Mouse (Mus musculus) midbrain, embryonic 11.5 days (tissue): Measurements from ENCODE around the gene Sox1. TPM values are rescaled to one million over a fixed set of nuclear protein-coding genes. Genes with fewer than 3 reads are reported as not detected.
A peak's percentile ranks its signal among the peaks of the same experiment; 100 is the strongest.

Source experiments
- ATAC-seq: fragments of 200-750 bp; cut with Nextera tagmentation; 2 replicates; pipeline ENCODE4 v1.8.0; 2017; ENCODE audit warnings: moderate TSS enrichment, moderate library complexity; ENCODE audit not compliant: low FRiP score
- DNase-seq: peaks from one replicate; pipeline ENCODE4 v3.0.0; 2015; ENCODE audit warnings: low spot score; ENCODE audit errors: missing footprints
- H3K27ac ChIP-seq: fragments of 300-500 bp; sonication (generic); 2 replicates; pipeline ENCODE4 v1.5.1; 2014; ENCODE audit warnings: low read depth, low read length
- H3K27me3 ChIP-seq: fragments of 300-500 bp; sonication (generic); 2 replicates; pipeline ENCODE4 v1.6.1; 2014; ENCODE audit warnings: mild to moderate bottlenecking, low read length, moderate library complexity, mixed read lengths; ENCODE audit not compliant: control insufficient read depth, insufficient read depth
- H3K36me3 ChIP-seq: fragments of 300-500 bp; sonication (generic); 2 replicates; pipeline ENCODE4 v1.6.1; 2014; ENCODE audit warnings: mild to moderate bottlenecking, low read length, moderate library complexity, mixed read lengths; ENCODE audit not compliant: control insufficient read depth, insufficient read depth
- H3K4me1 ChIP-seq: fragments of 300-500 bp; sonication (generic); 2 replicates; pipeline ENCODE4 v1.6.1; 2014; ENCODE audit warnings: low read length; ENCODE audit not compliant: control insufficient read depth, insufficient read depth
- H3K4me2 ChIP-seq: fragments of 300-500 bp; sonication (generic); 2 replicates; pipeline ENCODE4 v1.6.1; 2014; ENCODE audit warnings: mild to moderate bottlenecking, moderate library complexity
- H3K4me3 ChIP-seq: fragments of 300-500 bp; sonication (generic); 2 replicates; pipeline ENCODE4 v1.5.1; 2014; ENCODE audit warnings: low read depth, low read length
- H3K9ac ChIP-seq: fragments of 300-500 bp; sonication (generic); 2 replicates; pipeline ENCODE4 v1.6.1; 2014; ENCODE audit warnings: low read length
- H3K9me3 ChIP-seq: fragments of 300-500 bp; sonication (generic); 2 replicates; pipeline ENCODE4 v1.6.1; 2016; ENCODE audit warnings: low read length; ENCODE audit not compliant: control insufficient read depth
- WGBS: fragments of 180-500 bp; shearing (Covaris S2); extraction: QIAGEN DNeasy Blood & Tissue Kit; methylation state at CpG from one replicate; pipeline ENCODE4 v1.1.7; 2014; 5-methylcytosine and 5-hydroxymethylcytosine counted together
- polyA plus RNA-seq: library from polyadenylated mRNA; unstranded; fragments of >200 nt; fragmentation: Nextera tagmentation; extraction: Ambion mirVana; gene quantifications from 2 replicates; pipeline ENCODE4 v1.2.1, GENCODE M21; 2014

Gene Sox1
- polyA plus RNA-seq, 1 experiment from 2014 or later, result 8.2 TPM

- peaks cover 17% of the 10 kb centered on the region for H3K27me3 ChIP-seq
- ATAC-seq (peak; percentile 79), DNase-seq (peak; percentile 98)
- WGBS, result under 1% methylated on average over 46 of the region's 46 CpGs
- no peaks in the 10 kb centered on the region for H3K36me3 ChIP-seq
- H3K4me1 ChIP-seq, result peaks cover 56% of the 10 kb centered on the region
- peak overlapping the region; percentile 82 for H3K9ac ChIP-seq
- peak overlapping the region; percentile 89 for H3K4me2 ChIP-seq
- H3K9me3 ChIP-seq, result no peaks in the 10 kb centered on the region
- H3K27ac ChIP-seq, result peak overlapping the region; percentile 96
- H3K4me3 ChIP-seq, result peak overlapping the region; percentile 45
Observed at GRCm38 (mm10) chr8:12430173-12430899, 35.2 kb downstream of the Sox1 start.

GRCm38 (mm10) chr8:12430900-12431737 is 36.0 kb downstream of the Sox1 start:
- peak; percentile 96 for DNase-seq
- under 1% methylated on average over 51 of the region's 51 CpGs for WGBS
- Histone ChIP-seq H3K9ac (peak overlapping the region; percentile 82), H3K27me3 (peaks cover 17% of the 10 kb centered on the region), H3K4me2 (peak overlapping the region; percentile 89), H3K4me3 (peak overlapping the region; percentile 45), H3K27ac (peak overlapping the region; percentile 96), H3K9me3 (no peaks in the 10 kb centered on the region), H3K36me3 (no peaks in the 10 kb centered on the region), H3K4me1 (peaks cover 56% of the 10 kb centered on the region)
- peak; percentile 47 for ATAC-seq

GRCm38 (mm10) chr8:12431738-12432055 is 36.6 kb downstream of the Sox1 start:
- Histone ChIP-seq H3K9ac (peak overlapping the region; percentile 82), H3K4me1 (peaks cover 56% of the 10 kb centered on the region), H3K4me3 (peak overlapping the region; percentile 45)

GRCm38 (mm10) chr8:12432546-12432945 is 37.5 kb downstream of the Sox1 start:
- peak; percentile 95 for DNase-seq
- WGBS, result 13% methylated on average over 7 of the region's 7 CpGs
- Histone ChIP-seq H3K27ac (peak overlapping the region; percentile 96), H3K9me3 (no peaks in the 10 kb centered on the region), H3K4me3 (no peak overlapping the region), H3K4me2 (no peak overlapping the region; the same call in 1 of the 2 replicates), H3K27me3 (peaks cover 17% of the 10 kb centered on the region), H3K36me3 (no peaks in the 10 kb centered on the region), H3K9ac (no peak overlapping the region), H3K4me1 (peaks cover 53% of the 10 kb centered on the region)
- peak; percentile 57; the same call in 1 of the 2 replicates for ATAC-seq

More at GRCm38 (mm10) chr8:12431738-12432055, 36.6 kb downstream of the Sox1 start:
- Histone ChIP-seq H3K27ac (peak overlapping the region; percentile 96), H3K27me3 (peaks cover 17% of the 10 kb centered on the region), H3K9me3 (no peaks in the 10 kb centered on the region), H3K4me2 (peak overlapping the region; percentile 89), H3K36me3 (no peaks in the 10 kb centered on the region)
- WGBS, result 43% methylated on average over 6 of the region's 6 CpGs
- ATAC-seq (no peak), DNase-seq (no peak)

- Histone ChIP-seq H3K36me3 (no peaks in the 10 kb centered on the region), H3K4me2 (no peak overlapping the region), H3K9me3 (no peaks in the 10 kb centered on the region), H3K4me3 (no peak overlapping the region), H3K27me3 (peaks cover 8% of the 10 kb centered on the region), H3K9ac (no peak overlapping the region), H3K27ac (no peak overlapping the region), H3K4me1 (peaks cover 31% of the 10 kb centered on the region)
- DNase-seq, result no peak
- WGBS, result 71% methylated on average over 3 of the region's 3 CpGs
- ATAC-seq, result no peak
Observed at GRCm38 (mm10) chr8:12434771-12435170, 39.7 kb downstream of the Sox1 start.

- H3K4me1 ChIP-seq, result peaks cover 6% of the 10 kb centered on the region
- H3K27ac ChIP-seq, result no peak overlapping the region
- DNase-seq, result no peak
- no peaks in the 10 kb centered on the region for H3K9me3 ChIP-seq
- H3K36me3 ChIP-seq, result no peaks in the 10 kb centered on the region
- H3K4me2 ChIP-seq, result no peak overlapping the region
- WGBS, result 91% methylated on average over 6 of the region's 6 CpGs
- H3K4me3 ChIP-seq, result no peak overlapping the region
- ATAC-seq, result no peak
- no peak overlapping the region for H3K9ac ChIP-seq
- H3K27me3 ChIP-seq, result no peaks in the 10 kb centered on the region; the same call in 1 of the 2 replicates
Observed at GRCm38 (mm10) chr8:12438021-12438420, 42.9 kb downstream of the Sox1 start.

GRCm38 (mm10) chr8:12439044-12439443 is 43.9 kb downstream of the Sox1 start:
- 33% methylated on average over 4 of the region's 4 CpGs for WGBS
- no peaks in the 10 kb centered on the region for H3K9me3 ChIP-seq
- no peak overlapping the region for H3K4me3 ChIP-seq
- H3K9ac ChIP-seq, result no peak overlapping the region
- DNase-seq (peak; percentile 89), ATAC-seq (peak; percentile 54)
- H3K4me2 ChIP-seq, result no peak overlapping the region
- no peaks in the 10 kb centered on the region for H3K36me3 ChIP-seq
- H3K27me3 ChIP-seq, result no peaks in the 10 kb centered on the region
- H3K4me1 ChIP-seq, result peaks cover 3% of the 10 kb centered on the region; the same call in 1 of the 2 replicates
- no peak overlapping the region for H3K27ac ChIP-seq

GRCm38 (mm10) chr8:12439846-12440245 is 44.8 kb downstream of the Sox1 start:
- Histone ChIP-seq H3K27ac (no peak overlapping the region), H3K4me3 (no peak overlapping the region), H3K9me3 (no peaks in the 10 kb centered on the region), H3K36me3 (no peaks in the 10 kb centered on the region), H3K27me3 (no peaks in the 10 kb centered on the region; the same call in 1 of the 2 replicates), H3K4me2 (no peak overlapping the region), H3K4me1 (no peaks in the 10 kb centered on the region), H3K9ac (no peak overlapping the region)
- no peak for ATAC-seq
- no peak for DNase-seq
- 91% methylated on average over 10 of the region's 10 CpGs for WGBS

- Histone ChIP-seq H3K9ac (no peak overlapping the region), H3K4me2 (no peak overlapping the region), H3K27me3 (peaks cover 3% of the 10 kb centered on the region; the same call in 1 of the 2 replicates), H3K36me3 (no peaks in the 10 kb centered on the region), H3K27ac (no peak overlapping the region), H3K9me3 (no peaks in the 10 kb centered on the region), H3K4me1 (peaks cover 5% of the 10 kb centered on the region), H3K4me3 (no peak overlapping the region)
- DNase-seq, result no peak
- WGBS, result 94% methylated on average over 4 of the region's 4 CpGs
- no peak for ATAC-seq
Observed at GRCm38 (mm10) chr8:12440997-12441396, 45.9 kb downstream of the Sox1 start.
